Mouse (Mus musculus) liver, embryonic 14.5 days (tissue): ENCODE data around the gene Simc1.

Experiments
- CTCF ChIP-seq: IDR thresholded peaks from 2 replicates; pipeline ENCODE4 v1.5.1; 2016; ENCODE audit warnings: antibody characterized with exemption, low read depth, control low read depth
- EP300 ChIP-seq: IDR thresholded peaks from 2 replicates; pipeline ENCODE4 v1.6.1; 2016; ENCODE audit warnings: antibody characterized with exemption, low read depth

DNA sequence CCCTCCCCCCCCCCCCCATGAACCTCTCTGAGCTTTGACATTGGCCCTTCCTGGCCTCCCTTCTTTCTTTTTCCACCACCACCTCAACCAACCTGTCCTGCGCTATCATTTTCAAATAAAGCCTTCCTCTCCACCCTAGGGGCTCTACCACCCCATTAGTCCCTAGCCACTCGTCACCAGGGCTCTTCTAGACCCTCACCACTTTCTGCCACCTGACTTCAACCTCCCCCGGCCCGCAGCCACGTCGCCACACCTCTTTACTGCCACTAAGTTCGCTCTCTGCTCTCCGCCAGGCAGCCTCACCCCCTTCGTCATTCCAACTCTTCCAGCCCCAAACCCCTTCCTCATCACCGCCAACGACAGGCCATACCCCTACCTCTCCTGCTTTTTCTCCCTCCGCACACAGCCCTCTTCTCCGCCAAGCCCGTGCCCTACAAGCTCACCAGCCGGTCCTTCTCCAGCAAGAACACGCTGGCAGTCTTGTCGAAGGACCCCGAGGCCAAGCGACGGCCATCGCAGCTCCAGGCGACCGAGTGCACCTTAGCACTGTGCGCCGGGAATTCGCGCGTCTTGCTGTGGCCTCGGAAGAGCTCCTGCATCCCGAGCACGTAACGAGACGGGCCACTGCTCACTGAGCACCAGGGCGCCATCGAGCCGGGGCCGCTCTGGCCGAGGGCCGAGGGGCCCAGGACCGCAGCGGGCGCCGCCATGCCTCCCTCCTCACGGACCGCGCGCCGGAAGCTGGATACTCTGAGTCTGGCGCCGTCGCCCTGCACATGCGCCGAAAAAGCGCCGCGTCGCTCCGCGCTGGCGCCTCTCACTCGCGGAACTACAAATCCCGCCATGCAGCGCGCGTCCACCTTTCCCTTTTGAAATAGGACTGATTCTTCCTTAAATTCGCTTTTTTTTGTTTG, 35.2 kb upstream of the Simc1 start, which contains the start of gene Thoc3:
- TF ChIP-seq CTCF (no peak), EP300 (no peak)
